Mouse (Mus musculus) forebrain, embryonic 10.5 days (tissue): ENCODE data around the gene E2f3. TPM values are rescaled to one million over a fixed set of nuclear protein-coding genes. Genes with fewer than 3 reads are reported as not detected.

Source experiments
- DNase-seq: peaks from one replicate; pipeline ENCODE4 v3.0.0-alpha.2; 2017; ENCODE audit warnings: low spot score; ENCODE audit errors: extremely low spot score
- H3K27ac ChIP-seq: fragments of 300-500 bp; sonication (generic); 2 replicates; pipeline ENCODE4 v1.5.1; 2016; ENCODE audit warnings: mild to moderate bottlenecking
- H3K27me3 ChIP-seq: fragments of 300-500 bp; sonication (generic); 2 replicates; pipeline ENCODE4 v1.6.1; 2016; ENCODE audit warnings: mild to moderate bottlenecking; ENCODE audit not compliant: poor library complexity, severe bottlenecking
- H3K36me3 ChIP-seq: fragments of 300-500 bp; sonication (generic); replicated peaks from 2 replicates; pipeline ENCODE4 v1.6.1; 2016; ENCODE audit warnings: mild to moderate bottlenecking, moderate library complexity
- H3K4me1 ChIP-seq: fragments of 300-500 bp; sonication (generic); 2 replicates; pipeline ENCODE4 v1.6.1; 2016
- H3K4me3 ChIP-seq: fragments of 300-500 bp; sonication (generic); 2 replicates; pipeline ENCODE4 v1.5.1; 2016; ENCODE audit warnings: mild to moderate bottlenecking, moderate library complexity
- H3K9me3 ChIP-seq: fragments of 300-500 bp; sonication (generic); 2 replicates; pipeline ENCODE4 v1.6.1; 2016; ENCODE audit warnings: mild to moderate bottlenecking, moderate library complexity
- WGBS: fragments of 180-500 bp; shearing (Covaris S2); methylation state at CpG from one replicate; pipeline ENCODE4 v1.1.7; 2016; 5-methylcytosine and 5-hydroxymethylcytosine counted together
- polyA plus RNA-seq: library from polyadenylated mRNA; unstranded; fragments of >200 nt; fragmentation: Nextera tagmentation; extraction: Ambion mirVana; gene quantifications from 2 replicates; pipeline ENCODE4 v1.2.1, GENCODE M21; 2016

E2f3 gene
- polyA plus RNA-seq = 22.5 and 25.6 TPM in 2 replicates

DNA sequence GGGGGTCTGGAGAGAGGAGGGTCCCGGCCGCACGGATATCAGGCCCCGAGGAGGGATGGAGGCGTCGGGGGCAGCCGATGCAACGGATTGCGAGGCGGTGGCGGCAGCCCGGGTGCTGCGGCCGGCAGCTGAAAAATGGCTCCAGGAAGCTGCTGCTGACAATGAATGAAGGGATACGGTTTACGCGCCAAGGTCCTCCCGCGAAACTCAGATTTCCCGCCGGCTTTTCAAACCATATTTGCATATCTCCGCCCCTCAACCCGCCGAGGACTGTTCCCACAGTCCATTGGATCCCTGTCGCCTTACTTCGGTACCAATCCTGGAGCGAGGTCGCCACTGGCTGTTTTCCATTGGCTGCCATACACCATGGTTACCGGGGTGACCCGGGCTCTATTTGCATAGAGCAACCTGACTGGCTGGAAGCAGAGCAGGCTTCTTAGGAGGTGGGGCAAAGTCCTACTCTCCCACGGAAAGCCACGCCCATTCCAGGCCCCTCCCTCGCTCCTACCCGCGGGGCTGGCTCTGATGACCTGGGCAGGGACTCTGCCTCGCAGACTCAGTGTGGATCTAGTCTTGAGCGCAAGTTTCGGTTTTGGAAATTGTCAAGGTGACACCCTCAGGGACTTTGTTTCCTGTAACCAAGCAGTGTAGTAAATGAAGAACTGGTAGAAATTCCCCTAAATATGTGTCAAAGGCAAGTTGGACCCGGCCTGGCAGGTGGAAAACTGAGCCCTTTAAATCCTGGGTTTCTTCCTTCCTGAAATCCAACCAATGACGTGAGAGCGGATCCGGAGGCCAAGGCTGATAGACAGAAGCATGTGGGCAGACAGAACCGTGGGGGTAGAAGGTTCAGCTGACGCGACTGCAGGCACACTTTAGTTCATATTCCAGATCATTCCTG is at the start of gene E2f3:
Gene E2f3 (minus strand): TSS at position 209 of the 901 bp plus-strand sequence.
- WGBS = under 1% methylated on average over 45 of the region's 45 CpGs
- H3K9me3 ChIP-seq = no peaks in the 10 kb centered on the region
- H3K4me1 ChIP-seq = peaks cover 36% of the 10 kb centered on the region
- peak; percentile 99 for DNase-seq
- peak within 1 kb of the TSS; percentile 99 for H3K4me3 ChIP-seq
- H3K27ac ChIP-seq = peak within 1 kb of the TSS; percentile 99
- no peaks in the 10 kb centered on the region for H3K27me3 ChIP-seq
- peaks cover 12% of the 10 kb centered on the region for H3K36me3 ChIP-seq

DNA sequence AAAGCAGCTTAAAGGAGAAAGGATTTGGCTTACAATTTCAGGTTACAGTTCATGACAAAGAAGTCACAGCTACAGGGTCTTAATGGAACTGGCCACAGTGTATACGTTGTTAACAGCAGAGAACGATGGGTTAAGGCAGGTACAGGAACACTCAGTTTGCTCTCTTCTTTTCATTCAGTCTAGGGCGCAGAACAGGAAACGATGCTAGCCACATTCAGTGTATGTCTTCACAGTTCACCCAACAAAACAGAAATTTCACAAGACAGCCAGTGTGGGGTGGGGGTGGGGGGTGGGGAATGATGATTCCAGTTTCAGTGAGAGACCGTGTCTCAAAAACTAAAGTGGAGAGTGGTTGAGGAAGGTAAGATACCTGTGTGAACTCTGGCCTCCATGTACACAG is 48.7 kb upstream of the E2f3 start:
- H3K36me3 ChIP-seq = no peaks in the 10 kb centered on the region
- H3K4me3 ChIP-seq = no peak overlapping the region
- WGBS = 95% methylated on average over 5 of the region's 5 CpGs
- H3K4me1 ChIP-seq = no peaks in the 10 kb centered on the region
- no peak for DNase-seq
- H3K27ac ChIP-seq = no peak overlapping the region
- no peaks in the 10 kb centered on the region for H3K9me3 ChIP-seq
- H3K27me3 ChIP-seq = no peaks in the 10 kb centered on the region

DNA sequence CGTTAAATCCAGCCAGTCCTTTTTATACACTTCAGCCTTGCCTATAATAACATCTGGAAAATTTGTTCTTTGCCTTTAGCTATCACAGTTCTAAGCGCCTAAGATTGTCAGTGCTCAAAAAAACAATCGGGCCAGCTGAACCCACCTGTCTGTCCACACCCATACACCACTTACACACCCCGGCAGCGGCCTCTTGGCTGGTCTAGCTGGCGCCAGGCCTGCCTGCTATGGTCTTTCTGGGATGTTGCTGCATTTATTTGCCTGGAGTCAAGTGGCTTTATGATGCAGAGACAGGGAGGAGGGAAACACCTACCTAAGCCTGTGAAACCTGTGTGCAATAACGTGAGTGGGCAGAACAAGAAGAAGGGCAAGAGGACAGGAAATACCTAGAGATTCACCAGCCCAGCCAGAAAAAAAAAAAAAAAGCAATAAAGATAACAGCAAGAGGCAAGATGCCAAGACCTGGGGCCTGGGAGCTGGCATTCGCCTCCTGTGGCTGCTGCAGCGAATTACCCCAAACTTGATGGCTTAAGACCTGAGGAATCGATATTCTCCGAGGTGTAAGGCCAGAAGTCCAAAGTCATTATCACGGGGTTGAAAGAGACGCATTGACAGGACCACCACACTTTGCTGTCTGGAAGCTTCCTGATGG is 45.9 kb upstream of the E2f3 start:
- 89% methylated on average over 13 of the region's 13 CpGs for WGBS
- H3K4me3 ChIP-seq = no peak overlapping the region

DNA sequence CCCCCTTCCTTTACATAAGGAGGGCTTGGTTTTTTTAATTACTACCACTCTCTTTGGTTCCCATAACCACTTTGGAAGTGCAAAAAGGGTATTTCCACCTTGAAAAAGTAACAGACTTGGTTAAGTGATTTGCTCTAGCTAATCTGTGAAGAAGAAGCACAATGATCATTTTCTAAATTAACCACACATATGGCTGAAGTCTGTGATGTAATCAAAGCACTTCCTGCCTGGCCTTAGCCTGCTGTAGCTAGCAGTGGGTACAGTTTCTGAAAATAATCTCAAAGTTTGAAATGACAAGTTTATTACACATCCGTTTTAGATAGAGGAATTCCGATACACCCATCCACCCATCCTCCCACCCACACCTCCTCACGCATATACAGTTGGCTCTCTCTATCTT is 42.0 kb upstream of the E2f3 start:
- no peak for DNase-seq
- Histone ChIP-seq H3K27me3 (no peaks in the 10 kb centered on the region), H3K4me1 (0 out of 2 replicates have a peak, but pooled peaks cover 8% of the 10 kb centered on the region), H3K36me3 (no peaks in the 10 kb centered on the region), H3K9me3 (no peaks in the 10 kb centered on the region), H3K27ac (no peak overlapping the region), H3K4me3 (no peak overlapping the region)
- 89% methylated on average over 3 of the region's 3 CpGs for WGBS

More for the DNA sequence above, 45.9 kb upstream of the E2f3 start:
- no peaks in the 10 kb centered on the region for H3K36me3 ChIP-seq
- H3K9me3 ChIP-seq = no peaks in the 10 kb centered on the region
- H3K4me1 ChIP-seq = 0 out of 2 replicates have a peak, but pooled peaks cover 8% of the 10 kb centered on the region
- no peaks in the 10 kb centered on the region for H3K27me3 ChIP-seq
- no peak overlapping the region for H3K27ac ChIP-seq
- no peak for DNase-seq

DNA sequence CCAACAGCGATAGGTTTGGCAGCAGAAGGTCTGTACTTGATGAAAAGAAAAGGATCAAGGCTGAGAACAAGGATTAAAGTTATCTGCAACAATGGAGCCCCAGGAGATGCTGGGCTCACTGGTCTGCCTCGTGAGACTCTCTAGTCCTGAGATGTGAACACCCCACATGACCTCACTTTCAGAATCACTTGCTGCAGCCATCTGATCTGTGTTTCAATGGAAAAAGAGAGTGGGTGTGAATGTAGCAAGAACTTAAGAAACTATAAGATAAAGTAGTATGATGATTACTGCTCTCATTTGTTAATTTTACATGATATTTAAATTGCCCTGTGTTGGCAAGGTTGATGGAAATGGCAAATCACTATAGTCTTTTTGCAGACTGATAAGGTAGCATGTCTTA is 36.6 kb upstream of the E2f3 start:
- Histone ChIP-seq H3K36me3 (no peaks in the 10 kb centered on the region), H3K27ac (no peak overlapping the region), H3K4me3 (no peak overlapping the region), H3K27me3 (no peaks in the 10 kb centered on the region), H3K9me3 (no peaks in the 10 kb centered on the region), H3K4me1 (0 out of 2 replicates have a peak, but pooled peaks cover 4% of the 10 kb centered on the region)
- 73% methylated on average over 2 of the region's 2 CpGs for WGBS
- DNase-seq = no peak

DNA sequence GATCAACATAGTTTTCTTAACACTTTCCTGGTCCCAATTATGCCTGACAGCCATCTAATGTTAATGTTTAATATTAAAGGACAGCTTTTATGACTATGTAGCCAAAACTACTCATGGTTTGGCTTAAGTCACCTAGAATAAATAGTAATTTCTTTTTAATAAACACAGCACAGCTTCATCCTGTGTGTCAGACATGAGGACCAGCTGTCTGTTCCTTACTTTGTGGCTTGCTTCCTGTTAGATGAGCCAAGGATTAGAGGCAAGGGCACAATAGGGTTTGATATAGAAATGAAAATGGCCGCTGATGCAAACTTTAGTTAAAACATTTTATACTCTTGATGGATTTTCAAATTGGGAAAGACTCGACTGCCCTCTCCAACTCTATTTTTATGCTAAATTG is 32.7 kb upstream of the E2f3 start:
- 83% methylated on average over 2 of the region's 2 CpGs for WGBS

DNA sequence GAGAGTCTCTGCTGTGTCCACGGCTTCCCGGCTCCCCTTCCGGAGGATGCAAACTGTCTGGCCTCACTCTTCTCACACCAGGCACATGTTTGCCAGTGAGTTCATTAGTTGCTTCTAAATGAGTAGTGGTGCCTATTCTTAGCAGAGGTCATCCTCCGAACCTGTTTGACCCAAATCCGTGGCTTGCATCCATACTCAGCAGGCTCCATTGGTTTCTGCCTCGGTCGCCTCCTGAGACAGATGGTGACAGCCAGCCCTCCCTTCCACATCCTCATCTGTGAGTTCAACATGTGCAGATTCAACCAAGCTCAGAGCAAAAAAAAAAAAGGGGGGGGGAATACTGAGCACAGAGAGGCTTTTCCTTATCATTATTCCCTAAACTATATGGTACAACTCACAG is 31.7 kb upstream of the E2f3 start:
- no peak for DNase-seq
- H3K9me3 ChIP-seq = no peaks in the 10 kb centered on the region
- H3K27ac ChIP-seq = no peak overlapping the region
- H3K4me3 ChIP-seq = no peak overlapping the region
- 92% methylated on average over 7 of the region's 7 CpGs for WGBS
- H3K27me3 ChIP-seq = no peaks in the 10 kb centered on the region
- H3K36me3 ChIP-seq = no peaks in the 10 kb centered on the region
- H3K4me1 ChIP-seq = peaks cover 7% of the 10 kb centered on the region; the same call in 1 of the 2 replicates

More for the DNA sequence above, 32.7 kb upstream of the E2f3 start:
- no peak overlapping the region for H3K4me3 ChIP-seq
- no peak for DNase-seq
- H3K4me1 ChIP-seq = no peaks in the 10 kb centered on the region
- H3K27ac ChIP-seq = no peak overlapping the region
- no peaks in the 10 kb centered on the region for H3K27me3 ChIP-seq
- no peaks in the 10 kb centered on the region for H3K36me3 ChIP-seq
- H3K9me3 ChIP-seq = no peaks in the 10 kb centered on the region

DNA sequence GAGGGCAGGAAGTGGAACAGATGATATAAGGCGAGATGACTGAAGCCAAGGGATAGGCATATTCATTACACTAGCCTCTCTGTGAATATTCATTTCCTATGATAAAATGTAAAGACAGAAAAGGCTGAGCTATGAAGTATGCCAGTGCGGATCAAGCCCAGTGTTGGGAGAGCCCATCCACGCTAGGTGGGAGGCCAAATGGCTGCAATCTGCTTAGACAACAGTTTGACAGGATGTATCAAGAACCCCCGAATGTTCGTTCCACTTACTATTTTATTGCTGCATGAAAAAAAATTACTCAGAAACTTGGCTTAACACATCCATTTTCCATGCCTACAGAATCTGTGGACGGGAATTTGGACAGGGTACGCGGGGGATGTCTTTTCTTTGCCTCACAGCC is 28.7 kb upstream of the E2f3 start:
- no peak overlapping the region for H3K4me3 ChIP-seq
- no peak overlapping the region for H3K27ac ChIP-seq
- peaks cover 7% of the 10 kb centered on the region; the same call in 1 of the 2 replicates for H3K4me1 ChIP-seq
- no peaks in the 10 kb centered on the region for H3K9me3 ChIP-seq
- H3K36me3 ChIP-seq = no peaks in the 10 kb centered on the region
- H3K27me3 ChIP-seq = no peaks in the 10 kb centered on the region
- 93% methylated on average over 8 of the region's 8 CpGs for WGBS
- no peak for DNase-seq

DNA sequence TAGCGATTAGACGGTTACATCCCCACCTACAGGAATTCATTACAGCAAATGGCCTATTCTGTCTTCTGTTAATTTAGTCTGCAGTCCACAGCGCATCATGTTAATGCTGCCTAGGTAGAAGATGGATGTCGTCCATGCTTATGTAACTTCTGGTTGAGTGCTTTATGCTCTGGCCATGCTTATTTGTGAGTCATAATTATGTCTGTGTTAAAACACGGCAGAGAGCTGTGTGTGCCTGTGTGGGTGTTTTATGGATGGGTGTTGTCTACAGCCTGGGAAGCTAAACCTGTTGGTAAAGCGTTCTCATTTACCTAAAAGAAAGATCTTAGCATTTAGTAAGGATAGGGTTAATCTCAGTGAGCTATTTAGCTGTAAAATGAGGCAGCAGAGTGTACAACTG is 26.4 kb upstream of the E2f3 start:
- 88% methylated on average over 6 of the region's 6 CpGs for WGBS
- H3K27ac ChIP-seq = no peak overlapping the region

DNA sequence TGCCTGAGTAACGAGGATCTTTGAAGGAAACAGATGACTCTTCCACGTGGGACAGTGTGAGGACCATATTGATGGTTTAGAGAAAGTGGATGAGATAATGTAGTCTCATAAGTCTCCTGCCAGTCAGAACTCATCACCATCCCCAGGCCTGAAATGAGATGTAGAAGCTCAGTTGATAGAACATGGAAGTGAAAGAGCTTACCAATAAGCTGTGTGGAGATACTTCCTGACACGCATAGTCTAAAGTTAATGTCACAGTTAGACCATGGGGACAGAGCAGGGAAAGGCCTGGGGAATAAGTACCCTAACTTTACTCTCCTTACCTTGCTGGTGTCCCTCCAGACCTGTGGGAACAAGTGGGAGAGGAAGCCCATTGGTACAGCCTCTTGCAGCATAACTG is 22.9 kb upstream of the E2f3 start:
- Histone ChIP-seq H3K9me3 (no peaks in the 10 kb centered on the region), H3K36me3 (no peaks in the 10 kb centered on the region), H3K27ac (no peak overlapping the region), H3K4me3 (no peak overlapping the region), H3K27me3 (no peaks in the 10 kb centered on the region), H3K4me1 (peaks cover 7% of the 10 kb centered on the region; the same call in 1 of the 2 replicates)
- DNase-seq = no peak
- 89% methylated on average over 3 of the region's 3 CpGs for WGBS

More for the DNA sequence above, 26.4 kb upstream of the E2f3 start:
- Histone ChIP-seq H3K4me3 (no peak overlapping the region), H3K27me3 (no peaks in the 10 kb centered on the region), H3K4me1 (peaks cover 7% of the 10 kb centered on the region; the same call in 1 of the 2 replicates), H3K9me3 (no peaks in the 10 kb centered on the region), H3K36me3 (no peaks in the 10 kb centered on the region)
- no peak for DNase-seq

DNA sequence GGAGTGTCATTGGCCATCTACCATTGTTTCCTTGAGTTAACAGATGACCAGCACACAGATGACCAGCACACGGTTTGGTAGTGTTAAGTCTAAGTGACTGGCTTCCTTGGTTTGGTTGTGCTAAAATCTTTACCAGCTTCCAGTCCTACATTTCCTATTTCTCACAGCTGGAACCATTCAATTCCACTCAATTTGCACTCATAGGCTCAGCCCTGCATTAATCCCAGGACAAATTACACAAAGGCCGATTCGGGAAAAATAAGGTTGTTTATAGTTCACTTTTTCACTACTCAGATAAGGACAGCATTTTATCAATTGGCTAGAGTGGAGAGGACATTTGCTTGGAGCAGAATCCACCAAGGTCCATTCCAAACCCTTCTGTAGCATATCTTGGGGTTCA is 19.6 kb upstream of the E2f3 start:
- 94% methylated on average over 3 of the region's 3 CpGs for WGBS
- no peaks in the 10 kb centered on the region for H3K27me3 ChIP-seq
- H3K4me3 ChIP-seq = no peak overlapping the region
- H3K27ac ChIP-seq = no peak overlapping the region
- no peaks in the 10 kb centered on the region for H3K4me1 ChIP-seq
- no peak for DNase-seq
- no peaks in the 10 kb centered on the region for H3K9me3 ChIP-seq
- no peaks in the 10 kb centered on the region for H3K36me3 ChIP-seq

DNA sequence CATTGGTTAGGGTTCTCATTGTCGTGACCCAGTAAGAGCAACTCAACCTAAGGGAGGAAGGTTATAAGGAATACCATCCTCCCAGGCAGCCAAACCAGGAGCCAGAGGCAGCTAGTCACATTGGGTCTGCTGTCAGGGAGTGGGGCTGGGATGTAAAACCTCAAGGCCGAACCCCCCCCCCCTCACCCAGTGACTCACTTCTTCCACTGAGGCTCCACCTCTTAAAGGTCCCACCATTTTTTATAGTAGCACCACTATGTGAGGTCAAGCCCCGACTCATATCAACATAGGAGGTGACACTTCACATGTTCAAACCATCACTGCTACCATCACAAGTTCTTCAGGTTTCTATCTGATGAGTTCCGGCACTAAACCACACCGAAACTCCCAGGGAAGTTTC is 19.0 kb upstream of the E2f3 start:
- Histone ChIP-seq H3K4me1 (no peaks in the 10 kb centered on the region), H3K4me3 (no peak overlapping the region), H3K27ac (no peak overlapping the region), H3K9me3 (no peaks in the 10 kb centered on the region), H3K27me3 (no peaks in the 10 kb centered on the region), H3K36me3 (no peaks in the 10 kb centered on the region)
- 89% methylated on average over 5 of the region's 5 CpGs for WGBS
- DNase-seq = no peak

DNA sequence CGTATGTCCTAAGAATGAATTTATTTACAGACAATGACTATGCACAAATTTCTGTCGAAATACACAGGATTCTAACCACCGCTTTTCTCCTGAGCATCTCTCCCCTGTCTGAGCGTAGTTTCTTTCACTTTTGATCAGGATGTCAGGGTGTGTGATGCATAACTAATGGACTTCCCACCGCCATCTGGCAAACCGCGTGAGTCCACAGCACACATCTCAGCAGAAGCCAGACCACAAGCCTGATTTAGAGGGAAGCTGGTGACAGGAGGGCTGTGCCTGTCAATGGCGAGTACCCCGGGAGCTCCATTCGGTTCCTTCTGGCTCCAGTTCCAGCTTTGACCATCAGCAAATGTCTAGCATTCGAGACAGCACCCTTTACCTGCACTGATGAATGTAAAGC is 17.3 kb upstream of the E2f3 start:
- H3K4me1 ChIP-seq = no peaks in the 10 kb centered on the region
- H3K9me3 ChIP-seq = no peaks in the 10 kb centered on the region
- WGBS = 76% methylated on average over 11 of the region's 11 CpGs
- no peak overlapping the region for H3K4me3 ChIP-seq
- no peak for DNase-seq
- H3K36me3 ChIP-seq = no peaks in the 10 kb centered on the region
- H3K27me3 ChIP-seq = no peaks in the 10 kb centered on the region
- no peak overlapping the region for H3K27ac ChIP-seq
